Mouse (Mus musculus): ENCODE data around the gene Trim43b. TPM values are rescaled to one million over a fixed set of nuclear protein-coding genes. Genes with fewer than 3 reads are reported as not detected.

Trim43b gene
- not detected for total RNA-seq (2023)

DNA sequence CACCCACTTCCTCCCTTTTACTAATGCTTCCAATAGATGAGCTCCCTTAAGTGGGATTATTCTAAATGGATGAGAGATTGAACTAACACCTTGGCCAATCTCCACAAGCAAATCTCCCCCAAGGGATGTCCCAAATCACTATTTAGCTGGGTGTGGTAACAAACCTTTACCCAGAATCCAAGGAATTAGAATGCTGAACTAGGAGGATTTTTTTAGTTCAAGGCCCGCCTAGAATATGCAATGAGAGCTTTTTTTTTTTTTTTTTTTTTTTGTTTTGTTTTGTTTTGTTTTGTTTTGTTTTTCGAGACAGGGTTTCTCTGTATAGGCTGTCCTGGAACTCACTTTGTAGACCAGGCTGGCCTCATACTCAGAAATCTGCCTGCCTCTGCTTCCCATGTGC lies at the start of gene Trim43b:
Gene Trim43b, minus strand, starts transcription at position 101 of the 400 bp plus-strand sequence.

Other genes with a start within 250 kb of the Trim43b start
- gene Bcl2a1a, start 135.9 kb downstream of the Trim43b start, total RNA-seq (2023) = 14.4 TPM
- gene Bcl2a1b, start 106.4 kb upstream of the Trim43b start, total RNA-seq (2023) = 15.3 TPM
- 0.98 TPM for gene Gm29094, start 106.5 kb upstream of the Trim43b start, total RNA-seq (2023)
- 32.3 TPM for gene Mthfs, start 117.8 kb upstream of the Trim43b start, total RNA-seq (2023)